Mouse (Mus musculus) embryonic fibroblast, embryonic 13.5 days (primary cell): Measurements from ENCODE around the gene Ube2s.

ENCODE experiments used
- CTCF ChIP-seq: IDR thresholded peaks from 2 replicates; pipeline ENCODE4 v1.5.1; 2011; ENCODE audit warnings: mild to moderate bottlenecking, control low read depth, low read length, moderate library complexity, borderline replicate concordance; ENCODE audit not compliant: insufficient read depth
- POLR2A ChIP-seq: IDR thresholded peaks from 2 replicates; pipeline ENCODE4 v1.6.1; 2011; ENCODE audit warnings: low read depth, mild to moderate bottlenecking, control low read depth, low read length, moderate library complexity

DNA sequence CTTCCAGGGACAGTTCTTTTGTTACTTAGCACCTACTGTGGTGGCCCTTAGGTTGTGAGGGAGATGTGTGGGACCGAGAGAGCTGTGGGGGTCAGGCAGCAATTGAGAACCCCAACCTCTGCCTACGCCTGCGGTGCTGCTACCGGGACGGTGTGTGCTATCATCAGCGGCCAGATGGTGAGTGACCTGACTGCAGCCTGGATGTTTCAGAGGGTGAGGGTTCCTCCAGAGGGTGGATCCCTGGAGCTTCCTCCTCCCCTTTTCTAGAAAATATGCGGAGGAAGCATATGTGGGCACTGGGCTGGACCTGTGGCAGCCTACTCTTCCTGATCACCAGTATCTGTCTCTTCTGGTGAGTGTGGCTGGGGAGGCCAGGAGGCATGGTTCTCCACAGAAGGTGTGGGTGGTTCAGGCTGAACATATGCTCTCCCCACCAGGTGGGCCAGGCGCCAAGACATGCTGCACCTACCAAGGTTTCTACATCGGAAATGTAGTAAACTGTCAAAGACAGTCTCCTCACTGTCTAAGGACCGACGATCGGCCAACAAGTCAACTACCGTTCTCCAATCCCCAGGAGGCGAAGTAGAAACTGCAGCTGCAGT, 28.6 kb downstream of the Ube2s start:
- TF ChIP-seq POLR2A (no peak), CTCF (no peak)
